Mouse (Mus musculus) cerebellum, adult 9-11 months (tissue): ENCODE results near the gene Prkn.

Source experiments
- DNase-seq: peaks from one replicate; pipeline ENCODE4 v3.0.0; 2022

Prkn gene

DNA sequence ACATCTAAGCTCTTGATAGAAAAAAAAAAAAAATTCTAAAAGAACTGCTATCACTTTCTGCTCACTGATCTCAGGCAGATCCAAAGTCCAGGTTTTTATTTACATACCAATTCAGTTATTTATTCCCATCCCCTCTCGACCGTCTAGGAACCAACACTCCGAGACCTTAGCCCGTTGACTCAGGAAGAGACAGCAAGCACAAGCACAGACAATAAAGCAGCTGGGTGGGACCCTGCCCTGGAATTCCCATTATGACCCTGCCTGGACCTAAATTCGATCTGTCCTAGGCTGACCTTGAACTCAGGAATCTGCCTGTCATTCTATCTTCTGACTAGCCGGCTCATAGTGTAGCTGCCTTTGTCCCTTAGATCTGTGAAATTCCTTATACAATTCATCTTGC, 1218.9 kb downstream of the Prkn start:
- DNase-seq = no peak

DNA sequence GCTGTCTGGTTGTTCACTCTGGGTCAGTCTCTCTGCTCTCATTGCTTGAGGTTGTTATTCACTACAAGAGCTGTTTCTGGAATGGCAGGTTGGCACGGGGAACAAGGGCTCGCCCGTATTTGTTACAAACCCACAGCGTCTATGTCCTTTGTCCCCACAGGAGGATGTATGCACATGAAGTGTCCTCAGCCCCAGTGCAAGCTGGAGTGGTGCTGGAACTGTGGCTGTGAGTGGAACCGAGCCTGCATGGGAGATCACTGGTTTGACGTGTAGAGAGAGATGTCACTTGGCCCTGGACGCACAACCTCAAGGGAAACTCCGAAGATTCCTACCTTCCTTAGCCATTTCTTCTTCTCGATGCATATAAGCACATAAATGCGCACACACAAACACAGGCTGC, 1221.2 kb downstream of the Prkn start:
- no peak for DNase-seq

DNA sequence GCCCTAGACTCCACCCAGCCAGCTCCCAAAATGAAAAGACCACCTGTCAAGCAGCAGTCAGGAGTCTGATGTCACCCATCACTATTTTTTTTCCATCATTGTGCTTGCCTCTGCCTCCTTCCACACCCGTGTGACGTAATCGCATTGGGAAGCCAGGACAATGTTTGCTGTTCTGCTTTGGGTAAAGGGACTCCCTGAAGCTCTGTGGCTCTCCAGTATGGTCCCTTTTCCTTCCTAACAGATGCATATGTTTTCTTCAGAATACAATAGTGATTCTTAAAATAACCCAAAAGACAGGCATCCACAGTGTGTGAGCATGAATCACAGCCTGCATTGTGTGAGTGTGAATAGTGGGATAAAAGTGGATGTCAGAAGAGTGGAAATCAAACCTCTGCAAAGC, 1222.7 kb downstream of the Prkn start:
- no peak for DNase-seq

DNA sequence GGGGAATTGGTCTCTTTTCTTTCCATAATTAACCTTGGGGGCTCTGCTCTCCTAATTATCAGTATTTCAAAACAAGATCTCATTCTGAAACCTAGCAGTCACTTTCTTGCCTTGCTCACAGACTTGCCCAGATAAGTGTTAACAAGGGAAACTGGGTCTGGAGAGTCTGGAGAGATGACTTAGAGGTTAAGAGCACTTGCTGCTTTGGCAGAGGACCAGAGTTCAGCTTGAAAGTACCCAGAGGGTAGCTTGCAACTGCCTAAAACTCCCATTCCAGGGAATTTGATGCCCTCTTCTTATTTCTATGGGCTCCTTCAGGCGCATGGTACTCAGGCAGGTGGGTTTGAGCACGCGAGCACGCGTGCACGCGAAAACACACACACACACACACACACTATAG, 1223.3 kb downstream of the Prkn start:
- no peak for DNase-seq

DNA sequence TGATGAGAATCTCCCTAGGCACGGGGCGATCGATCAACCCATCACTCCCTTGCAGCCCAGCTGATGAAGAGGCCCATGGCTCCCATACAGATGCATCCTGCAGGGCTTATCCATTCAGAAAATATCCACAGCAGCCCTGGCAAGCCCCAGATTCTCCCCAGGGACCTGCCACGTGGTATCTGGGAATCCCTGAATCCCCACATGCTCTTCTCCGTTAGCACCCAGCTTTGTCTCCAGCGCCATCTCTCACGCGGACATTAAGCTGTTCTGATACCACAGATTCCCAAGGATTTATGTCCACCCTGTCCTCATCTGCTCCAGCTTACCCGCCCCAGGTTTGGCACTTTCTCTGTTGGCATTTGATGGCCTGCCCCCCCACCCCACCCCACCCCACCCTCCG, 1225.9 kb downstream of the Prkn start:
- no peak for DNase-seq

DNA sequence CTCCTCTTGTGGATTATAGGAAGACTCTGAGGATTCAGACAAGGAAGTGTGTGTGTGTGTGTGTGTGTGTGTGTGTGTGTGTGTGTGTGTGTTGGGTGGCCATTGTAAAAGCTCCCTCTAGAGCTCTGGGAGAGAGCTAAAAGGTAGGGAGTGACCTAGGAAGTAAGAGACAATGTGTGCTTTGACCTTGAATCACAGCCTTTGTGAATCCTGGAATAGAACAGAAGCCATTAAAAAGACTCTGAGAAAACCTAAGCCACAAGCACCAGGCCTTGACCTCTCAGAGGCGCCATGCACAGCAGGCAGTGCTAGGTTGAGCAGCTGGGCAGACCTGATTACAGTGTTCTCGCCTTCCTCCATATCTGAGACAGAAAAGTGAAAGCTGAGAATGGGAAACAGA, 1236.6 kb downstream of the Prkn start:
- no peak for DNase-seq

DNA sequence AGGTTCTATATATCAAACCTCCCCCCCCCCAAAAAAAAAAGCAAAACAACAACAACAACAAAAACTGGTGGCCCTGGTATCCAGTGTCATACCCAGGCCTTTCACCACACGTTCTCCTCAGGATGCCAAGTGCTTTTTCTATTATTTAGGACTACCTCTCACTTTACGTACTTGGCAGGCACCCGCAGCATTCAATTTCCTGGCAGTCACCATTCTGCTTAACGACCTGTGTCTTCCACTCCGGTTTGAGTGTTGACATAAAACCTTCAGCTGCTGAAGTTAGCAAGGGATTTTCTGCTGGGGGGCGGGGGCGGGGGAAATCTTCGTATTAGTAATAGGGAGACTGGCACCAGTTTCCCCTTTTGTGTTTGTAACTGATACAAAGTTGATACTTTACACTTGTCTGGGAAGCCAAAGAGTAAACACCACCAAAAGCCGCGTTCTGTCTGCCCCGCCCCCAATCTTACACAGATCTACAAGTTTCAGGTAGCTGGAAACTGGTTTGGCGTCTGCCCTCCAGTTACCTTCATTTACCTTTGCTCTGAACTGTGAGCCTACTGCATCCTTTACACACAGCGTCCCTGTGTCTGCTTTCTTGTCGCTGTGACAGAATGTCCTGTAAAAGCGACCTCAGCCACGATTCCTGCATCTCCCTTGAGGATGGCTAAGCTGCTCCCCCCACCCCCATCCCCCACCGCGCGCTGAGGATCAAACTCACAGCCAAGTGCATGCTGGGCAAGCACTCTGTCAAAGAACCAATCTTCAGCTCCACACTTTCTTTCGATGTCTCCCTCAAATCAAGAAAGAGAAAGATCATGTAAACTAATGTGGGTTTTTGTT, 1240.7 kb downstream of the Prkn start:
- no peak for DNase-seq

DNA sequence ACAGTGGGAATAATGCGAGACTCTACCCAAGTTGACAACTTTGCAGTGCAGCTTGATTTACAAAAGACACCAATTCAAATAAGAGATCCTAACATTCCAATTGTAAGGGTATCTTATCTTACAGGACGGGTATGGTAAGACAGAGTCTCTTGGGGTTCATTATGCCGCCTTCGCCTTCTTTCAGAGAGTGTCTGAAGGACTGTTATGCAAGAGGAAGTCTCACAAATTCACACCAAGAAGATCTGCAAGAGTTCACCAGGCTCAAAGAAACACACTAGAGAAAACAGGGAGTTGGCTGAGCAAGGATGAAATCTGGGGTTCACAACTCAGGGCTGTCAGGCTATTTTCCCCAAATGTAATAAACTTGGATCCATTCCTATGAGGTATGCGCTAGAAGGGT, 1242.0 kb downstream of the Prkn start:
- no peak for DNase-seq

DNA sequence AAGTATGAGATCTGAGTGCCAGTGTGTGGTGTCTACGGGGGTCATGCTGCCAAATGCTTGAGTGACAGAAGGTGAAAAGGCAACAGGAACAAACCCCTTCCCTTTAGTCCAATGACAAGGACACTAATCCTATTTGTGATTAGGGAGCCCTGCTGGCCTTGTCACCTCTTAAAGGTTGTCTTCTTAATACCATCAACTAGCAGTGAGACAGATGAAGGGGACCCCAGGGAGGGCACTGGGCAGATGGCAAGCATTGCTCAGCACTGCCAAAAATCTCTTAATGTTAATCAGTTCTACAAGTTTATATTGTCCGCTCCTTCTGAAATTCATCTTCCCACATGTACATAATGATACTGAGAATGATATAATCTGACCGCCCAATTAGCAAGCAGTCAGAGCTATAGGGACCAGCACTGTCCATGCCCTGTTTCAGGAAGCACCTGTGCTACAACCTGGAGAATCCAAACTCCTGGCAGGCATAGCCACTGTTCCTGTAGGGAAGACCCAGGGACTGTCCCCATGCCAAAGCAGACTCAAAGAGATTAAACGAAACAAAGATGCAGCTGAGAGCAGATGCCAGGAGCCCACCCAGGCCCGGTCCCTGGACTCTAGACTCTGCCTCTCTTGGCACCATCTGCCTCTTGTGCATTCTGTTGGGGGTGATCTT, 1250.2 kb downstream of the Prkn start:
- DNase-seq = no peak

DNA sequence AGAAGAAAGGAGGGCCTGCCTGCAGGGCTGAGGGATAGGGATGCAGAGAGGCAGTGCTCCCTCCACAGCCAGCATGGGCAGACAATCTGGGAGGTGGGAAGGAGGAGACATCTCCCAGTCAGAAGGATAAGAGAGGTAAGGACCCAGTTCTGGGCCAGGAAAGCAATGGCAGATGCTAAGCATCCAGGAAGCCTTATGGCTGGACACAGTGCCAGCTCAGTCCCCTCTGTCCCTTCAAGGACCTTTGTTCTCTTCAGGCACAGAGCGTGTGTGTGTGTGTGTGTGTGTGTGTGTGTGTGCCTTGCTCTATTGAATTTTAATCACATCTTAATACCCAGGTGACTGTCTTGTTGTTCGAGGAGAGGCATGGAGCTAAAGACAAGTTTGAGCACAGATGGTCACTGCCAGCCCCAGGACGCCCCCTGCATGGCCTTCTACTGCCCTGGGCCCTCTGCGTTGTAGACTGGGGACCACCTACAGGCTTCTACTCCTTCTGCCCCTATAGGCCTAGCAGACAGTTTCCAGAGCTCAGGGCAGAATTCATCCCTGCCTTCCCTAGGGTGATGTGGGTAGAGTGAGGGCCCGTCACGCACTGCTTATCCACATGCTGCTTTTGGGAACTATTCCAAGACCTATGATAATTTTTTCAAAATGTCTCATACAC, 1252.8 kb downstream of the Prkn start:
- DNase-seq = peak; percentile 49

DNA sequence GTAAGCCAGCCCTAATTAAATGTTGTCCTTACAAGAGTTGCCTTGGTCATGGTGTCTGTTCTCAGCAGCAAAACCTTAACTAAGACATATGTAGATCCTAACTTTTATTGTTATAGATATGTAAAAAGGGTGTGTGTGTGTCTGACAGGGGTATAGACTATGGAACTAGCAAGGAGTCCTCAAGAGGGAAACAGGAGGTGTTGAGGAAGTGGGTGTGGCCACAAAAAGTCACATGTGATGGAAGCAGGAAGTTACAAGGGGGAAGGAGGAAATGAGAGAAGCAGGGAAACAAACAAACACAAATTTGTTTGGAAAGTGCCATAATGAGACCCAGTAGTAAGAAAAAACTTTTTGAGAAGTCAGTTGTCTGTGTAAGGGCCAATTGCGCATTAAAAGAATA, 1253.8 kb downstream of the Prkn start:
- no peak for DNase-seq

DNA sequence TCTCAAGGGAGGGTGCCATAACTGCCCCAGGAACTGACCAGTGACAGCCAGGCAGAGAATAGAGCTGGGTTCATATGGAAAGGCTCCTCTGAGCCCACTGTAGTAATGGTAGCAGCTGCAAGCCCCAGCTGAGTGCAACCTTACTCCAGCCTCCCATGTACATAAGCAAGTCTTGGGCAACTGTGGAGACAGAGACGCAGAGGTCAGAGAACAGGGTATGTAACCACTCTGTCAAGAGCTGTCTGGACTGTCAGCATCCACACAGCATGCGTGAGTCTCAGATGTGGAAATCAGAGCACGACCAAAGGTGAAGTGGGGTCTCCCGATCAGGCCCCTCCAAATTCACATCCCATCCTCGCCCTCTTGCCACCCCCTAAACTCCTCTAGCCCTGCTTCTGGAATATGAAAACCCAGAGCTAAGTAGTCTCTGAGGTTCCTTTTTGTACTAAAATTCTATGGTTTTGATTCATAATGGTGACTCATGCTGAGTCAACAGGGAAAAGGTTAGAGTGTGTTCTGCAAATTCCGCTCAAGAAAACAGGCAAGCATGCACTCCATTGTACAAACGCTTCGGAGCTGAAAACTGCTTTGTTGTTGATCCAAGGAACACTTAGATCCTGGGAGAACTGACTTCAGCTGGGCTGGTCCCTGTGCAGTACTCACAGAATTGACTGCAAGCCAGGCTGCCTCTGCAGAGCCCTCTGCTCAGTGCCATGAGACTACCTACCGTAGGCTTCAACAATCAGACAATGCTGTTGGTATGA, 1254.8 kb downstream of the Prkn start:
- no peak for DNase-seq

DNA sequence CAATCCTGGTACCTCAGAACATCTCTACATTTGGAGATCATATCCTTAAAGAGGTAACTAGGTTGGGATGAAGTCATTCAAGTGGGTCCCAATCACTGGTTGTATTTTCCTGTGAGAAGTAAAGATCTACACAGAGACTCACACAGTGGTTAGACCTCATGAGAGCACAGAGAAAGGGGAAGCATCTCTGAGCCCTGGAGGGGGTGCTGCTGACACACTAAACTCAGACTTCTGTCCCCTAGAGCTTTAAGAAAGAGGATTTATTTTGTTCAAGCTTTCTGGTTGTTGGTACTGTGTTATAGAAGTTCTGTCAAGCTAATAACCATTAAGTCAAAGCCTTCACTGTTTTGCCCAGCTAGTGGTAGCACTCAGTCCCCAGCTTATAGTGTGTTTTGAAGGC, 1259.2 kb downstream of the Prkn start:
- no peak for DNase-seq

DNA sequence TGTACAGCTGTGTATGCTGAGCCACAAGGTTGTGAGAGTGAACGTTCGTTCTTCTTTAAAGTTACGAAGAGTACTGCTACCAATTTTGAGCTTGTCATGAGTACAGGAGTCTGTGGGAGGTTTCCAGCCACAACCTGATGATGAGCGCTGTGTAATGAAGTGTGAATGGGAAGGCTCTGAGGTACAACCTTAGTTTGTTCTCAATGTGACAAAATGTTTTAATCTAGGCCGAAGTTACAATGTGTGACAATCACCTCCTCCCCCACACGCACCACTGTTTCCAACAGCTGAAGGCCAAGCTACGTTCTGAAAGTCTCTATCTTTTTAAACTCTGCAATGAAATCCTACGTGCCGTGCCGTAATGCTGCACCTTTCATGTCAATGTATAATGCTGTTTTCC, 1262.1 kb downstream of the Prkn start:
- no peak for DNase-seq

DNA sequence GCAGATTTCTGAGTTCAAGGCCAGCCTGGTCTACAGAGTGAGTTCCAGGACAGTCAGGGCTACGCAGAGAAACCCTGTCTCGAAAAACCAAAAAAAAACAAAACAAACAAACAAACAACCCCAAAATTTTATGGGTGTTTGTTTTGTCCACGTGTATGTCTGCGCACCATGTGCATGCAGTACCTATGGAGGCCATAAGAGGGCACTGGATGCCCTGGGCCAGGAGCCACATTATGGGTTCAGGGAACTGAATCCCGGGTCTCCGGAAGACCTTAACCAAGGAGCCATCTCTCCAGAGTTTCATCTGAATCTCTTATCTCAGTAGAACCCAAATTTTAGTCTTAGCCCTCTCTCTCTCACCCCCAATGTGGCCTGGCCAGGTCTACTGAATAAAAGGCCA, 1263.6 kb downstream of the Prkn start:
- no peak for DNase-seq

DNA sequence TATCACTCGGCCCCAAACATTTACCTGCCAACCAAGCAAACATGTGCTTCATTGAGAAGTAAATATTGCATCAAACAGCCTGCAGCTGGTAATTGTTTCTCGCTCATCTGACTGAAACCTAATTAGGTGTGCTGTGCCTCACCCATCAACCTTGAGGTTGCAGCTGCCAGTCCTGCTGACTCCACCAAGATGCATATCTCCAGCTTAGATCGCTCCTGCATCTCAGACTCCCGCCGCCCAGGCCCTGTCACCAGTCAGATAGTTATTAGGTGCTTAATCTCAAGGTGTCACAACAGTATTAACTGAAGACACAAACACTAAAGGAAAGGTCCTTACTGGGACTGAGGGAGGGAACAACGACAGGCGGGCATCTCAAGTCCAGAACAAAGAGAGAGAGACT, 1264.1 kb downstream of the Prkn start:
- no peak for DNase-seq

DNA sequence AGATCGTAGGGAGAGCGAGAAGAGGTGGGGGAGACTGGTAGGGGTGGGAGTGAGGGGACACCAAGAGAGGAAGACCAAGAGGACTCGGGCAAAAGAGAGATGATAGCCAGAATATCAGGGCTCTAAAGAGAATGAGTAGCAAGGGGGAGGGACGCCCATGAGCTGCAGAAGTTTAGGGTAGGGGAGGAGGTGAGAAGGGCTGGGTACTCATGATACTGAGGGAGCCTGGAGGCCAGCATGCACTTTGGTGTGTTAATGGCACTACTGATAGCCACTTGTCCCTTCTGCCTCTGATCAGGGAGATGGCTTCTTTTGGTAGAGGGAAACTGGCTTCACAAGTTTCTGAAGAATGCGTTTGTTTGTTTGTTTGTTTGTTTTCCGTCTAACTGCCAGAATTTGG, 1264.5 kb downstream of the Prkn start:
- no peak for DNase-seq

DNA sequence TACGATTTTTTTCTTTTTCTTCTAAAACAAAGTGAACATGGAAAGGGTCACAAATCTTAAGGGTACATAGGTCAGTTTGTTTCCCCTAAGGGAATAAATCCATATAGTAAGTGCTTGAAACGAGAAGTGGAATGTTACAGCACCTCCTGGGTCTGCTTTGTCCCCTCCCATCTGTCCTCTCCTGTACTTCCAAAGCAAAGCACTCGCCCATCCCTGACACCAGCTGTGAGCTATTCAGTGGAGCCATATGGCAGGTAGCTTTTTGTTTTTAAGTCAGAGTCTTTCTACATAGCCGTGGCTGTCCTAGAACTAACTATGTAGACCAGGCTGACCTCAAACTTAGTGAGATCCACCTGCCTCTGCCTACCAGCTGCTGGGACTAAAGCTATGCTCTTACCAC, 1266.1 kb downstream of the Prkn start:
- peak; percentile 21 for DNase-seq
